Mouse (Mus musculus) adrenal gland, postnatal 25 days (tissue): ENCODE results near the gene Tyw1. TPM values are rescaled to one million over a fixed set of nuclear protein-coding genes. Genes with fewer than 3 reads are reported as not detected.
"Not testable (repeated sequence)": the region's sequence is repeated elsewhere in the genome, so short reads cannot be mapped to it uniquely, and the experiment has no call there.

Source experiments
- DNase-seq: peaks from one replicate; pipeline ENCODE4 v3.0.0; 2021; ENCODE audit warnings: mixed read lengths
- long read RNA-seq: library from polyadenylated mRNA; stranded (forward); transcript quantifications from one replicate; pipeline ENCODE4 v2.0.0, GENCODE M21; 2021
- total RNA-seq: library from RNA; stranded (reverse); gene quantifications from 2 replicates; pipeline ENCODE4 v1.2.3, GENCODE M21; 2021

Tyw1 gene
- 32.0 and 34.1 TPM in 2 replicates for total RNA-seq
- long read RNA-seq, transcript Tyw1-201 (16 exons, 3,044 nt), result major isoform, 86 of 107 reads
- long read RNA-seq, partial matches to known transcripts, result 7 of 107 reads
- long read RNA-seq, other reads (novel, unspliced or antisense), result 14 of 107 reads

DNA sequence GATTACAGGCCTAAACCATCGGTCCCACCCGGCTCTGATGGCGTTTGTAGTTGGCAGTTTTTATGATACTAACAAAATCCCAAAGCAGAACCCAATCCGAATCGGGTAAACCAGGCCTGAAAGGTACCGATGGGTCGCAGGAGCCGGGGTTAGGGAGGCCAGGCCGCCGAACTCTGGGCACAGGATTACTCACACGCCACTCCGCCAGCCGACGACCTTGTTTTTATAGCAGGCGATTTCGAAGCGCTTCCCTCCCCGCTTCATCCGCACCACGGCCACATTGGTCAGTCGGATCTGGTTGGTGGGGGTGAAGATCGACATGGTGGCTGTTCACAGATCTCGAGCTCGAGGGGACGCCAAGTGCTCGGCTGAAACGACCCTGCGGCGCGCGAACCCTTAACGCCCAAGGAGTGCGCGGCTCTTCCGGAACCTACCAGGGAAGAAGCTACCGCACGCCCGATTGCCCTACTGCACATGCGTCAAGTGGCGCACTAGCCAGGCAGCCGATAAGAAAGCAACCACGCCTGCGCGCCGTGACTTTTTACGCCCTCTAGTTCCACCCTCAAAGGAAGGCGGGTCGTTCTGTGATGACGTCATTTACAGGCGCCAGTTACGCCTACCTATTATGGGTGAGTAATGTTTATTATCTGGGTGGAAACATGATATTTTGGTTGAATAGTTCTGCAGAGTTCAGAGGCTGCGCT is at the start of gene Tyw1, which contains the start of gene Sbds:
TSS of gene Tyw1 (plus strand) at position 603 of the 704 bp plus-strand sequence.
TSS of gene Sbds (minus strand) at position 514 of the 704 bp plus-strand sequence.
- peak; percentile 97 for DNase-seq

DNA sequence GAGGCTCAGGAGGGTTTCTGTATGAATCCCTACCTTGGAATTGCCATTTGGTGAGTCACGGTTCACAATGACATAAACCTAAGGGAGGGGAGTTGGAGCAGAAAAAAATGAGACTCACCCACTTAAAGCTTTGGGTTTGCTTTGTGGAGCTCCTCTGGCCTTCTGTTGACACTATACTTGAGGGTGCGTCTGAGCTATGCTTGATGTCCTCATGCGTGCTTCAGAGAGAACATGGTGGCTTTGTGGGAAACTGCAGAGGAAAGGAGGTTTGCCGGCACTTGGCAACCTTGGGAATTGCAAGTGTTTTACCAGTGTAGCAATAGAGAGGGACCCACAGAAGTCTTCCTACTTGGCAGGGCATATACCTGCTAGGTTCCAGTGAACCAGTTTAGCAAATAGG is 48.1 kb upstream of the Tyw1 start:
- no peak for DNase-seq

DNA sequence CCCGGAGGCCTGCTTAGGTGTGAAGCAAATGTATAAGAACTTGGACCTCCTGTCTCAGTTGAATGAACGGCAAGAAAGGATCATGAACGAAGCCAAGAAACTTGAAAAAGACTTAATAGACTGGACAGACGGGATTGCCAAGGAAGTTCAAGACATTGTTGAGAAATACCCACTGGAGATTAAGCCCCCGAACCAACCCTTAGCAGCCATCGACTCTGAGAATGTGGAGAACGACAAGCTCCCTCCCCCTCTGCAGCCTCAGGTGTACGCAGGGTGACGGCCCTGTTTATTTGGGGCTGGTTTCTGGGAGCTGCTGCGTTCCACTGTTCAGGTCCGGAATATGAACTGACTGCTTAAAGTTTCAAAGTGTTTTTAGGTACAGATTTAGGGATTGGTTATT is 42.5 kb upstream of the Tyw1 start:
- DNase-seq, result no peak

- no peak for DNase-seq
These were observed 38.6 kb upstream of the Tyw1 start, which contains the start of gene Tmem248 for GRCm38 (mm10) chr5:130216781-130217180. TSS of gene Tmem248 (plus strand) at chr5:130217081.

DNA sequence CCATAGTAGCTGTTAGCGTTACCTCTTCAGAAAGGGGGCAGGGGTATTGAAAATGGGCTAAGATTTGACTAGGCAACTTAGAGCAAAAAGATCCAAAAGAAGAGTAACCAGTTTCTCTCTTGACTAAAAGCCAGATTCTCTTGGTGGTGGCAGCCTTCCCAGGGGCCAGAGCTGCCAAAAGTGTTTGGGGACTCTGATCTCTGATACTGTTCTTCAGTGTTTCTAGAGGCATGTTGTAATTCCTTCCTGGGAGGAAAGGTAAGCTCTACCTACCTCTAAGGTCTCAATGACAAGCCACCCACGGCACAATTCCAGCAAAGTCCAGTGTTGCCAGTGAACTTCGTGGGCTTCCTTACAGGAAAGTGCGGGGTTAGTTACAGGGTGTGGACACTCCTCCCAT is 38.0 kb upstream of the Tyw1 start:
- no peak for DNase-seq

DNA sequence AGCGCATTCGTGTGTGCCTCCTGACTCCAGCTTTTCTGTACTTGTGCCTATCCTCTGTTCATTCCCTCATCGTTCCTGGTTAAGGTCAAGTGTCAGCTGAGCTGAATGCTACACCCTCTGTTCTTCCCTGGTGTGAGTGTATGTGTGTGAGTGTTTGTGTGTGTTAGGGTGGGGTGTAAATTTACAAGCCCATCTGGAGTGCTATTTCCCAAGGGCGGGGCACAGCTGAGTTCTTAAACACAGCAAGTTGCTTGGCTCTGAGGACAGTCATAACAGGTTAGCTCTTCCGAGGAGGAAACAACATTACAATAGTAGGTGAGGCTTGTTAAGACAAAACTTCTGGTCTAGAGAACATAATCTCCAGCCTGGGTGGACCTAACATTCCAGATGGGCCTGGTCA is 37.1 kb upstream of the Tyw1 start:
- DNase-seq, result no peak

- DNase-seq, result no peak
These were observed 34.1 kb upstream of the Tyw1 start for GRCm38 (mm10) chr5:130221316-130221715.

DNA sequence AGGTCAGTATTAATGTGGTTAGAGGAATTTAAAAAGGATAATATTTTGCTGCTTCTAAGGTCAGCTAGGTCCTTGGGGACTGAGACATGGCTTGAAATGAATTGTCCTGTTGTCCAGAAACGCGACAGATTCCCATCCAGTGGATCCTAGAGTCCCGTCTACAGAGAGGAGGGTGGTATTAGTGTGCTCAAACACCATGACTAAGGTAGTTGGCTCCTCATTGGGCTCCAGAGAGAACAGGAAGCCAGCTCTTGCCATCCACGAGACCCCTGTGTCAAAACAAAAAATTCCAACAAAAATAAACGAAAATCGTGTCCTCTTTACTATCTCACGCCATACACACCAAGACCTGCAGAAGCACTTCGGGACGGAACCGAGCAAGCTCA is 33.7 kb upstream of the Tyw1 start:
- no peak for DNase-seq

GRCm38 (mm10) chr5:130222146-130223004 is 33.0 kb upstream of the Tyw1 start:
- peak; percentile 96 for DNase-seq

- no peak for DNase-seq
These were observed 28.6 kb upstream of the Tyw1 start for GRCm38 (mm10) chr5:130226790-130227189.

- DNase-seq, result no peak
These were observed 27.3 kb upstream of the Tyw1 start for GRCm38 (mm10) chr5:130228120-130228519.

- no peak for DNase-seq
These were observed 19.1 kb upstream of the Tyw1 start for GRCm38 (mm10) chr5:130236302-130236701.

DNA sequence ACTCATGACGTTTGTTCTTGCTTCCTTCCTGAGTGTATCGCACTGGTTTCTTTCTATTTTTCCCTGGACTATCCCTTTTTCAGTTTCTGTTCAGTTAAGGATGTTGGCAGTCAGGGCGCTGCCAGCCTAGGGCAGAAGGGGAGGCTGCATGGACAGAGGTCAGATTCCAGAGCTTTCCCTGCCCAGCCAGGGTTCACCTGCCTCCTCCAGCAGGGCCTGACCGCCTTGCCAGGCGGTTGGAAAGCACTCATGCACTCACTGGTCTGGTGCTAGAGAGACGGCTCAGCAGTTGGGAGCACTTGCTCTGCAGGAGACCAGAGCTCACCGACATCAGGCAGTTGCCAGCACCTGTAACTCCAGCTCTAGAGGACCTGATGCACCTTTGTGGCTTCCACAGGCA is 16.2 kb upstream of the Tyw1 start:
- no peak for DNase-seq

GRCm38 (mm10) chr5:130239856-130240255 is 15.6 kb upstream of the Tyw1 start:
- DNase-seq, result no peak

DNA sequence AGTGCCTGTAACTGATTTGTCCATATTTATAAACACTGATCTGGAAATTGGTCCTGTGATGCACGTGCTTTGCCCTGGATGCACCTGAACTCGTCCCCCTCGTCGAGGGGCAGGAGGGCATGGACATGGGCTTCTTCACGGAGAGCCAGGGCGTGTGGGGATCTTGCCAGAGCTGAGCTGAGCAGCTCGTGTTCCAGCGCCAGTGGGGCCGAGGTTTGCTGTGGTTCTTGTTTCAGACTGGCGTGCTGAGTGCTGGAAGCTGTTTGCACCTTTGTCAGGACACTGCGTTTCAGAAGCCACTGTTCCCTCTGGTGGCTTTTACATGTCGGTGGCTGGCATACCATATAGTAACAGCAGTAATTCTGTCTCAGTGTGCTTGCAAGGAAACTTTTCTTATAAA is 14.0 kb upstream of the Tyw1 start:
- no peak for DNase-seq

DNA sequence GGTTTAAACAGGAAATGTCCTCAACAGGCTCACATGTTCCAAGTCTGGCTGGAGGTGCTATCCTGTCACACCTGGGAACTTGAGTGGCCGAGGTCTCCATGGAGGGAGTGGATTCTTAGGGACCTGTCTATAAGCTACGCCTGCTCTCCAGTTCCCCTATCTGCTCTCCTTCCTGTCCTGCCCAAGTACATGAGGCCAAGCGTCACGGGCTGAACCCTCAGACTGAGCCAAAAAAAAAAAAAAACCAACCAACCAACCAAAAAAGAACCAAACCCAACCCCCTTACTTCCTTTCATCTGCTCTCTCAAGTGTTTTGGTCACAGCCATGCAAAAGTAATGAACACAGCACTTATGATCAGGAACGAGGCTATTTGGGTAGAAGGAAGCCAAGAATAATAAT is 7.6 kb upstream of the Tyw1 start:
- DNase-seq, result no peak

DNA sequence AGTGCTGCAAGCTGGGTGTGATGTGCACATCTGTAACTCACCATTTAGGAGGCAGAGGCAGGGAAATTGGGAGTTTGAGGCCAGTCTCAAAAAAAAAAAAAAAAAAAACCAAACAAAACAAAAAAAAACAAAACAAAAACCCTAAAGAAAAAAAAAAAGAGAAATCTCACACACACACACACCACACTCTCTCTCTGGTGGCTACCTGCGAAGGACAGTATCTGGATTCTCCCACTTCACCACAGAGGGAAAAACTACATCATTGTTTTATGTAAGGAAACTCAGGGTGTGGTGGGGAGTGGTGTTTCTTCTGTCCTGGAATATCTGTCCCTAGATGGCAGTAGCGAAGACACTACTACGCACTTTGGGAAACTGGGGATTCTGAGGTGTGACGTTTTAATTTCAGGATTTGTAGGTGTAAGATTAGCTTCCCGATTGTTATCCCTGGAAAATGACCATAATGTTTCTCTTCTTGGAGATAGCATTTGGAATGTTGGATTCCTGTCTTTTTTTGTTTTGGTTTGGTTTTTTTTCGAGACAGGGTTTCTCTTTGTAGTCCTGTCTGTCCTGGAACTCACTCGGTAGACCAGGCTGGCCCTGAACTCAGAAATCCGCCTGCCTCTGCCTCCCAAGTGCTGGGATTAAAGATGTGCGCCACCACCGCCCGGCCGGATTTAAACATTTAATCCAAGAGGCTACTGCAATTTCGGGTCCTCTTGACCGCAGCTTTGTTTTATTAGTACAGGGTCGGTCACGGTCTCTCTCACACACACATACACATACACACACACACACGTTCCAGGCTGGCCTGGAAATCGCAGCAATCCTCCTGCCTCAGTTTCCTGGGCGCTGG is 1.0 kb upstream of the Tyw1 start:
- no peak for DNase-seq

DNA sequence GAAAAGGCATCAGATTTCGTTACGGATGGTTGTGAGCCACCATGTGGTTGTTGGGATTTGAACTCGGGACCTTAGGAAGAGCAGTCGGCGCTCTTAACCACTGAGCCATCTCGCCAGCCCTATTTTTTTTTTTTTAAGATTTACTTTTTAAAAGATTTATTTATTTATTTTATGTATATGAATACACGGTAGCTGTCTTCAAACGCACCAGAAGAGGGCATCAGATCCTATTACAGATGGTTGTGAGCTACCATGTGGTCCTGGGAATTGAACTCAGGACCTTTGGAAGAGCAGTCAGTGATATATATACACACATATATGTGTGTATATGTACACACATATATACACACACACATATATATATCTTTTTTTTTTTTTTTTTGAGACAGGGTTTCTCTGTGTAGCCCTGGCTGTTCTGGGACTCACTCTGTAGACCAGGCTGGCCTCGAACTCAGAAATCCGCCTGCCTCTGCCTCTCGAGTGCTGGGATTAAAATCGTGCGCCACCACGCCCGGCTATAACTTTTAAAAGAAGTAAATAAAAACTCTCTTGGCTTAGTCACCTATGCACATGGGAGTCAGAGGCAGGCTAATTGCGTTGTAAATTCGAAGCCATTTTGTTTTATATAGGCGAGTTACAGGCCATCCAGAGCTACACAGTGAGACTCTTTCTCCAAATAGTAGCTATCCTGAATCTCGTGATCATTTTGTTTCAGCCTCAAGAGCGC is 543 bp downstream of the Tyw1 start:
- not testable (repeated sequence) for DNase-seq

GRCm38 (mm10) chr5:130256678-130257271 is 1.4 kb downstream of the Tyw1 start:
- peak; percentile 88 for DNase-seq

DNA sequence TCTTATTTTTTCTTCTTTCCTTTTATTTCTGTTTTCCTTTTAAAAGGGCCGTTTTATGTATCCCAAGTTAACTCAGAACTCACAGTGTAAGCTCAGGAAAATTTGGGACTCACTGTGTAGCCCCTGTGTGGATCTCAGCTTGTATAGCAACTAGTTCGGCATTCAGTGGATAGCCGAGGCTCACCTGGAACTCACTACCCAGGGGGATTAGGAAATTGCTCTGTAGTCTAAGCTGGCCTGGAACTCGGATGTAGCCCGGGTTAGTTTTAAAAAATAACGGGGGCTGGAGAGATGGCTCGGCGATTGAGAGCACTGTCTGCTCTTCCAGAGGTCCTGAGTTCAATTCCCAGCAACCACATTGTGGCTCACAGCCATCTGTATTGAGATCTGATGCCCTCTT is 1.9 kb downstream of the Tyw1 start:
- DNase-seq, result no peak

DNA sequence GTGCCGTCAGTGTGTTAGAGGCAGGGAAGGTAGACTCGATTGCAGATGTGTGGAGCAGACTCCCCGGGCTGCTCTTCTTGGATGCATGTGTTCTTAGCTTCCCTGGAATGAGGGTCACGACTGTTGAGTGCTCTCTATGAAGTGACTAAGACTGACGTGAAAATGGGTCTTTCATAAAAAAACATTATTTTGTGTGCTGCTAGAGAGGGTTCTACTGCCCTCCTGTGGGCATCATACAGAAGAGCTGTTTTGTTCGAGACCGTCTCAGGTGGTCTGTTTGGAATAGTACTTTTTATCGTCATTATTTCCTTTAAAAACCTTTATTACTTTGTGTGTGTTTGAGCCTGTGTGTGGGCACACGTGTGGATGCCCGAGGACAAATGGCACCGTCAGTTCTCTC is 8.0 kb downstream of the Tyw1 start:
- no peak for DNase-seq
